Mouse (Mus musculus) thymus, postnatal 36 days (tissue): Measurements from ENCODE around the gene Lrba.

ENCODE experiments used
- DNase-seq, 2 experiments: peaks; one replicate each; pipeline ENCODE4 v3.0.0; 2022; ENCODE audit warnings: mixed read lengths in 2 of 2

Lrba gene

DNA sequence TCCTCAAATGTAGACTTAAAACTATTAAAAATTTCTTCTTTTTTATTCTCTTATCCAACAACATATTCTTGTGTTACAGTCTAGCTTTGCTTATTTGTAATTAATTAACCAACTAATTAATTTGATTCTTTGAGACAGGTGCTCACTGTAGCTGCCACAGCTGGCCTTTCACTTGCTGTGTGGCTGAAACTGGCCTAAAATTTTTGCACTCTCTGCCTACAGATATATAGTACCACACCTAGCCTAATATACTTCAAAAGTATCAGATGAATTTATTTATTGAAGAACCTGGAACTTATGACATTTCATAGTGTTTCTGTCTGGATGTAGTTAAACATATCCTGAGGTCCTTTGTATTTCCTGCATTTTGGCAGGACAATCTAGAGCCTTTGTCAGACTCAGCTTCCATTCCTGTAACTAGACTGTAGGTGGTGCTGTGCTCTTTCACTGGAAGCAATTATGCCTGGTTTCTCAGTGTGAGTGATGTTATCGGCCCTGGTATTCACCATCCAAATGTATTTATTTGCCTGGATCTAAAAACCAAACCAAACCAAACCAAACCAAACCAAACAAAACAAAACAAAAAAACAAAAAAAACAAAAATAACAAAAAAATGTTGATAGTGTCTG lies 43.7 kb downstream of the Lrba start:
- DNase-seq: no peak

DNA sequence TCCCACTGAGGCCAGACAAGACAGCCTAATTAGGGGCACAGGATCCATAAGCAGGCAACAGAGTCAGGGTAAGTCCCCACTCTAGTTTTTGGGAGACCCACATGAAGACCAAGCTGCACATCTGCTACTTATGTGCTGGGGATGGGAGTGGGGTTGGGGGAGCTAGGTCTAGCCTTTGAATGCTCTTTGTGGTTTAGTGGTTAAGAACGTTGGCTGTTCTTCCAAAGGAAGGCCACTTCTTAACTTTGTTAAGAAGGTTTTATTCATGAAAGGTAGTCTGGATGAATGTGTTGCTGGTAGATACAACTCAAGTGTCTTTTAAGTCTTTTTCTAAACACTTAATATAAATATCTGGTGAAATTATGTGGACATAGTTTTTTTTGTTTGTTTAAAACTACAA lies 51.2 kb downstream of the Lrba start:
- DNase-seq: no peak

DNA sequence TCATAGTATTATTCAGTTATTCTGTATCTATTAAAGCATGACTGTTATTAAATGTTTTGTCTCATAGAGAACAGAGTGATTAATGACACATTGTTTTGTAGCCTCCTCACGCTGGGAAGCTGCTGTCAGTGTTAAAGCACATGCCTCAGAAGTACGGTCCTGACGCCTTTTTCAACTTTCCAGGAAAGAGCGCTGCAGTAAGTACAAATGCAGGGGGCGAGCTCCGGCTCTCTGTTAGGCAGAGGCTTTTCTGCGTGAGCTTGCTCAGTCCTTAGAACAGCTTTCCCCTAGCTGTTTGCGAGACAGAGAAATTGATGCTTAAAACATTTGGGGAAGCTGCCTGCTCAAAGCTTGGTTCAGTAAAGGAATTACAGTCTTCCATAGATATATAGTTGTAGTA lies 66.8 kb downstream of the Lrba start:
- DNase-seq: no peak

DNA sequence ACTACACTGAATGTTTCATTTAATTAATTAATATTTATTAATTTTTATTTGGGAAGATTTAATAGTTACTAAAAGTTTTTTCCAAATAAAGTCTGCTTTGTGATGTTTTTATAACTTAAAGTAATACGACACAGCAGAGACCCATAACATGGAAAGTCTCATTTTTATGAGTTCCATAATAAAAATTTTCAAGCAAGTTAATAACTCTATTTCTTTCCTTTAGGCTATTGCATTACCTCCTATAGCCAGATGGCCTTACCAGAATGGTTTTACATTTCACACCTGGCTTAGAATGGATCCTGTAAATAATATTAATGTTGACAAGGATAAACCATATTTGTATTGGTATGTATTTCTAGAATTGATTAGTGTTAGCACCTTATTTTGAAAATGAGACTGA lies 70.4 kb downstream of the Lrba start:
- no peak for DNase-seq

DNA sequence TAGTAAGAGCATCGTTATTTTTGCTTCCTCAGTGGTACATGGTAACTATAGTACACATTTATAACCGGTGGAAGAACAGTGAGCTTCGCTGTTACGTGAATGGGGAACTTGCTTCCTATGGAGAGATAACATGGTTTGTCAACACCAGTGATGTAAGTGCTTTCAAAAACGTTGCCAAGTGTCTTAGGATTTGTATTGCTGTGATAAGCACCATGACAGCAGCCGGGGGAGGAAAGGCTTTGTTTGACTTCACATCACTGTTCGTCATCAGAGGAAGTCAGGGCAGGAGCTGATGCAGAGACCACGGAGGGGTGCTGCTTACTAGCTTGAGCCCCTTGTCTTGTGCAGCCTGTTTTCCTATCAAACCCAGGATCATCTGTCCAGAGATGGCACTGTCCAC lies 71.7 kb downstream of the Lrba start:
- no peak for DNase-seq

DNA sequence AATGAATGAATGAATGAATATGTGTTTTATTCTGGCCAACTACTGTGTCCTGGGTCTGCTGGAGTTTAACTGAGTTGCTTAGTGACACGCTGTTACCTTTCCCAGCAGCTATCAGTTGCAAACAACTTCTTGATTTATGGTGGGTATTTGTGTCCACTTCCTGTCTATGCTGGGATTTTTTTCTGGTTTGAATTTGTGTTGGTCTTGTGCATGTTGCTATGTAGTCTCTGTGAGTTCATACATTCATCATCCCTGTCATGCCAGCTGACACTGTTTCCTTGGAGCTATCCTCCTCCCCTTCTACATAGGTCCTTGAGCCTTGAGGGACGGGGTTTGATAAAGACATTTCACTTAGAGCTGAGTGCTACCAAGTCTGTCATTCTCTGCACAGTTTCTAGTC lies 84.4 kb downstream of the Lrba start:
- no peak for DNase-seq

DNA sequence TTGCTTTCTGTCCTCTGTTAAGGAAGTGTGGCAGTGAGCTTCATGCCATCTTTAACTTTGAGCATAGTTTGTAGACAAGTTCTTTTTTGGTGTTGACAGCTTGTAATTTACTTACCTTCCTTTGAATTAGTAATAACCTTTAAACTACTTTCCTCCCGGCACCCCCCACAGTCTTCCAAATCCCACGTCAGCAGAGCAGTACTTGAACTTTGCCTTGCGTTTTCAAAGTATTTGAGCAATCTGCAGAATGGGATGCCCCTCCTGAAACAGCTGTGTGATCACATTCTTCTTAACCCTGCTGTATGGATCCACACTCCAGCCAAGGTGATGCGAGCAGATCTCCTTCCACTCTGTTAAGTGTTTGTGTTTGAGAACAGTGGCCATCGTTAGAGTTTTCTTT lies 85.7 kb downstream of the Lrba start:
- no peak for DNase-seq

DNA sequence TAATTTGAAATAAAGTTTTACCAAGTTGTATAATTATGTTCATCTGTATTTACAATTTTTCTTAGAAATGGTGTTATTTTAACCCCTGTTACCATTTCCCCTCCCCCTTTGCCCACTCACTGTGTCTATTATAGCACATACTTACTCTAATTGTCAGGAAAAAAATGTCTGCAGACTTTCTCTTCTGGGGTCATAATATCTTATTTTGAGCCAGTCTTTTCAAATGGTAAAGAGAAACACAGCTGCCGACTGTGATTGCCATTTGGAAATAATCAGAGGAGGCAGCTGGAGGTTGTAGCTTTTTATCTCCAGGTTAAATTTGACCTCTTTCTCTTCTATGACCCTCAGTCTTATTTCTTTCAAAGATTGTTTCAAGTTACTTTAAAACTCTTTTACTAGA lies 86.9 kb downstream of the Lrba start:
- DNase-seq: no peak

DNA sequence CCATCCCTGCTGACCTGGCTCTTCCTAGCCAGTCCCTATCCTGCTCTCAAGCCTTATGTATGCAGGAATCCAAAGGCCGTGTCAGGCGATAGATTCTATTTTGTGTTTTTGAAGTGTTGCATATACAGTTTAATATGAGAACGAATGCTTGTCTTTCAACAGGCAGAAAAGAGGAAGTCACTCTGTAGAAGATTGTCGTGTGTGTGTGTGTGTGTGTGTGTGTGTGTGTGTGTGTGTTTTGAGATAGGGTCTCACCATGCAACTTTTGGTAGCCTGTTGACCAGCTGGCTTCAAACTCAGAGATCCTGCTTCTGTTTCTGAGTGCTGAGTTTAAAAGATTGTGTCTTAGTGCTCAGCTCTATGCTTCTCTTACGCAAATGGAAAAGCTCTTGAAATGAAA lies 93.2 kb downstream of the Lrba start:
- no peak for DNase-seq

DNA sequence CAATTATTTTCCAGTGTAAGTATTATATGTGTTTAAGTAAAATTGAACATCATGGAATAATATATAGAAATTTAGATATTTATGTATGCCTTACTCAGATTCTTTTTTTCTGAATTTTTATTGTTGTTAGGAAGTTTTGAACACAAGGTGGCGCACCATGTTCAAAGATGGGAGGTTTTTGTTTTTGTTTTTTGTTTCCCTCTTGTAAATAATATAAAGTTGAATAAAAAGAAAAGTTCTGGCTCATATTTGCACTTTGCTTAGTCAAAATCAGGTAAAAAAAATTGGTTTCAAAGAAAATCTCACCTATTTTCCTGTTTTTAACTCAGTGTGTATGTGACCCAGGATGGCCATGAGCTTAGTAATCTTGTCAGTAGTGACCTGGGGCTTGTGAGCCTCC lies 104.1 kb downstream of the Lrba start:
- no peak for DNase-seq

DNA sequence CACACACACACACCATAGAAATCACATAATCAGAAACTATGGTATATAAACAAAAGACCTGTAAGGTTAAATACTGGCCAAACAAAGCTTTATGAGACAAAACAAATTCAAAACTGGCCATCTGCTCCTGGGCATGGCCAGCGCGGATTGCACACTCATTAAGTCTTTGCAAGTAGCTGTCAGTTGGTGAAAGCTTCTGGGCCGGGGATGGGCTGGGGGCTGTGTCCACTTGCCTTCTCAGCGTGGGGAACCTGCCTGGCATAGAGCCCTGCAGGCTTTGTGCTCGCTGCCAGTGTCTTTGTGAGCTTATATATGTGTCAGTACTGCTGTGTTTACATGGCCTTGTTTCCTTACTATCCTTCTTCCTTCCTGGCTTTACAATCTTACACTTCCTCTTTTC lies 118.8 kb downstream of the Lrba start:
- no peak for DNase-seq

DNA sequence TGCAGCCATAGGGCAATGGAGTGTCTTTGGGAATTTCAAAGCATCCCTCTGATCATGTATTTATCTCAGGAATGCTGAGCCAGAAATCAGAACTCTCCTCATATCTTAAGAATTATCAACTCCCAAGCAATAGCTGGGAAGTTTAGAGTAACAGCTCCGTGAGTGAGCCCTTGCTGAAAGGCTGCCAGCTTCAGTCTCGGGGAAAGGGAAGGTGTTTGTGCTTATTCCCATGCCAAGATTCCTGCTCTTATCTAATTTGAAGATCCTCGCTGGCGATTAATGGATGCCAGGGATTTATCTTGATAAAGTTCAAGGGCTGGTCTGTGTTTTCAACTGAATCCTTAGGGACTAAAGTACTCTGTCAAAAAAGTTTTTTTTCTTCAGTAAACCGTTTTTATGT lies 138.0 kb downstream of the Lrba start:
- no peak for DNase-seq

DNA sequence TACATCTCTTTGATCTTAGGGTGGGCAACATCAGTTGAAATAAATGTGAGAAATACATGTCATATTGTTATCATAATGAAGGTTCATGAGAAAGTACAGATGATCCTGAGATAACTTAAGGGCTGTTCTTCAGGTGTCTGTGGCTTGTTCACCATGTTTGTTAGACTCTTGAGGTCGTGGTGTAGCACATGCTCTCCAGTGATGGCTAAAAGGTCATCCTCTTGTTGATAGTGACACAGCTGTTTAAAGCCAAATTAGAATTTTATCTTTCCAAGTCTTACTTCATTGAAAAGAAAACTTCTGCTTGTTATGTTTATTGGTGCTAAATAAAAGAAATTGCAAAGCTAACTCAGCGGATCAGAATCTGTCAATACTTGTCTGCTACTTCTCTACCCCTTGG lies 147.0 kb downstream of the Lrba start:
- DNase-seq: no peak

DNA sequence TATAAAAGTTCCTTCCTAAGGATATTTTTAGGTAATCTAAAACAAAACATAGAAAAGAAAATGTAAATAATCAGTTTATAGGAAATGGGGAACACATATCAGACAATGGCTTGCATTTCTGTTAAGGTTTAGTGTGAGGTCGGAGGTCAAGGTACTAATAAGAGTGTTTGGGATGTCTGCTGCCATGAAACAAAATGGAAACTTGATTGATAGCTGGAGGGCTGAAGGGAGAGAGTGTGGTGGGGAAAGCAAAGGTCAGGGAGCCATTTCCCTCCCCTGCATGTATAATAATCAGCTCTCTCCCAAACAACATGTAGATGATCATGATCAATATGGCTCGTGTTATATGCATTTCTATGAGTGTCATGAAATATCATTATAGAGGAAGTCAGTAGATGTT lies 150.8 kb downstream of the Lrba start:
- no peak for DNase-seq

DNA sequence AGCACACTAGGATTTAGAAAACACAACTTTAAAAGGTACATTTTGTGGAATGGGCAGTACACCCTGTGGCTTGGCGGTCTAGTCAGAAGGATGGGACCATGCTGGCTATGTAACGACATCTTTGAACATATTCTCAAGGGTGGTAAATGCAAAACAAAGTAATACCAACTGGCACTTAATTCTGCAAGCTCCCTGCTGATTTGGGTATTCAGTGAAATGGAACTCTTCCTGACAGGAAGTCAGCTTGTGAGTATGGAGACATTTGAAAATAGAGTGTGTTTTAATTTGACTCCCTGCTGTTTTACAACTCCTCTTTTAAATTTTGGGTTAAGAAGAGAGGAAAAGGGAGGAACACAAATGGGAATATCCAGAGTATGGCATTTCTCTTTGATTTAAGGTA lies 158.1 kb downstream of the Lrba start:
- no peak for DNase-seq

DNA sequence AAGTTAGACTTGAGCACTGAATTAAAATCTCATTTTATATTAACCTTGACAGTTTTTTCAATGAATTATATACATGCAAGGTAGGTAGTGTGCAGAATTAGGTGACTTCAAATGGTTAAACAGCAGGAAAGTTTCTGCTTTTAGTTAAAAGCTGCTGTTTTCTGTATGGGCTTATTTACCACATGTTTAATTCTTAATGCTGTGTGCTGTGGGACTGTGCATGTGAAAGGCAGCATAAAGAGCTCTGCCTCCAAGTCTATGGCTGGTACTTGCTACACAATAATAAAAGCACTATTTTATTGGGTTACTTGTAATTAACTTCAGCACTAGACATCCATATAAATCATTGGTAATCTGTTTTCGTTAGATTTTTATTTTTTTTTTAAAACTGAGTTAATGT lies 160.6 kb downstream of the Lrba start:
- DNase-seq: no peak

DNA sequence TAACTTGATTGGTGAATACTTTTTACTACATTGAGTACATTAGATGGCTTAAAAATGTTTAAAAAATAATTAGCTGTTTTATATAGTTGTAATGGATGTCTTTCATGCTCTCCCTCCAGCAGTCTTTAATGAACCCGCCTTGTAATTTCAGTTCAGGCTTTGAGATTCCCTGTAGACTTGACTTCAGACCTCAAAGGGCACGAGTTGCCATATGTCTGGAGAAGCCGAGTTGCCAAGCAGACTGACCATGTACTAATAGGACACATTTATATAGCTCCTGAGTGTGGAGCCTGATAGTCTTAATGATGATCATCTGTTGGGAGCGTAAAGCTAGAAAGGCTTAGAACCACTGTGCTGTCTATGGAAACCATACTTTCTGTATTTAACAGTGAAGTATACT lies 161.8 kb downstream of the Lrba start:
- no peak for DNase-seq

DNA sequence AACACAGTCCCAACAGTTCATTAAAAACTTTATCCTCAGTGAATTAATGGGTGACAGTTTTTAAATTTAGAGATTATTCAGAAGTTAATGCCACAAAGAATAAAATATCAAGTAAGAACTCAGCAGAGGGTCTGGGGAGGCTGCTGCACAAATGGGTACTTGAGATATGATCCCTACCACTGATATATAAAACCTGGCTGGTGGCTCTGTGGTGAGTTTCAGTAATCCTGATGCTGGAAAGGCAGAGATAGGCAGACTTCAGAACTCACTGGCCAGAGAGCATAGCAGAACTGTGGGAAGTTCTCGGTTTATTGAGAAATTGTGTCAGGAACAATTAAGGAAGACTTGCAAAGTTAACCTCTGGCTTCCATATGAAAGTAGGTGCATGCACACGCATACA lies 199.3 kb downstream of the Lrba start:
- no peak for DNase-seq

DNA sequence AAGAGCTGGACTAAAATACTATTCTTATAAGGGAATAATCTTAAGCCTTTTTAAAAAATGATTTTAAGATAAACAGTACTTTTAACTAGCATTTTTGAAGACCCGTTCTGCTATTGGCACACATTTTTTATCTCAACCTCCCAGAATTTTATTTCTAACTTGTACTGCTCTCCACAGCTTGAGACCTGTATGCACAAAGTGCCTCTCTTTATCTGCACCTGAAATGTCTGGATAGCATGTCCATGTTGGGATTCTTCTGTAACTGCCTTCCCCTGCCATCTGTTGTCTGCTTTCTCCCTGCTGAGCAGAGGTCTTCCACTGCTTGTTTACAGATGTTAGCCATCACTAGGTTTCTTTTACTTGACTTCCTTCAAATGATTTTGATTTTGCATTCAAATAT lies 202.3 kb downstream of the Lrba start:
- no peak for DNase-seq

DNA sequence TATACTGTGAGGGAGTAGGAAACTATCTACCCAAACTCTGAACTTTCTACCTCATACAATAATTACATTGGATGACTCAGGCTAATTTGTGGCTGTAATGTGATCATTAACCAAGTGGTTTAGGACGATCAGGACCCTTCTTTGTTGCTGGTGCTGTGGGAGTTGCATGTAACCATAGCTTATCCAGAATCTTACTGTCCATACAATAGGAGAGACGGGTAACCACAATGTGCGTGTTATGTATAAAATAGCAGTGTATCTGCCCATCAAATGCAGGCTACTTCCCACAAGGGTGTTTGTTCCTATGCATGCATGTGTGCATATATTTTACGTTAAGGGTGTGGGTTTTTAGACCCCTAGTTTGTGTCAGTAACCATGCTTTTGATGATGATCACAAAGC lies 219.0 kb downstream of the Lrba start:
- no peak for DNase-seq

DNA sequence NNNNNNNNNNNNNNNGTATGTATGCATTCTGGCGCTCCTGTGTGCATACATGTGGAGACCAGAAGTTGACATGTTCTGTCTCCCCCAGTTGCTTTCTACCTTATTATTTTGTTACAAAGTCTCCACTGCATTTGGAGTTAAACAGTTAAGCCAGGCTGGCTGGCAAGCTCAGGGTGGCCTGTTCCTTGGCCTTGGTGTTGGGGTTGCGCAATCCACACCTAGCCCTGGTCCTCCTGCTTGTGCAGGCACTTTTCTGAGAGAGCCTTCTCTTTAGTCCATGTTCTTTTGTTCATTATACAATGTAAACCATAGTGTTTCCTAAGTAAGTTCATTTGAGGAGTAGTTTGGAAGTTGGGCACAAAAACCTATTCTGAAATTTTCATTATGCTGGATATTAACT lies 226.7 kb downstream of the Lrba start:
- no peak for DNase-seq

DNA sequence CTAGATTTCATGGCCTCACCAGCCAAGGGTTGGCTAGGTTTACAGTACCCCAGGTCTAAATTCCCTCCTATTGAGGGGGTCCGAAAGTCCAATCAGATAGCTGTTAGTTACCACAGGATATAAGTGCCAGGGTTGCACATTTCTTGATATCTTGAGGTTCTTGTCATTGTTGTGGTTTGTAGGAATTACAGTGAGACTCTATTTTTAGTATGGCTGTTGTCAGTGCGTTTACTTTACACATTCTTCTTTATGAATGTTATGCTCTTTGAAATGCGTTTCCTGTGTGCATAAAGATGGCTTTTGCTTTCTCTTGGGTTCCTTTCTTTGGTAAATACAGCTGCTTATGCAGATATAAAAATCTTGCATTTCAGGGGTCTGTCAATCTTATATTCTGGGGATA lies 237.1 kb downstream of the Lrba start:
- DNase-seq: no peak

DNA sequence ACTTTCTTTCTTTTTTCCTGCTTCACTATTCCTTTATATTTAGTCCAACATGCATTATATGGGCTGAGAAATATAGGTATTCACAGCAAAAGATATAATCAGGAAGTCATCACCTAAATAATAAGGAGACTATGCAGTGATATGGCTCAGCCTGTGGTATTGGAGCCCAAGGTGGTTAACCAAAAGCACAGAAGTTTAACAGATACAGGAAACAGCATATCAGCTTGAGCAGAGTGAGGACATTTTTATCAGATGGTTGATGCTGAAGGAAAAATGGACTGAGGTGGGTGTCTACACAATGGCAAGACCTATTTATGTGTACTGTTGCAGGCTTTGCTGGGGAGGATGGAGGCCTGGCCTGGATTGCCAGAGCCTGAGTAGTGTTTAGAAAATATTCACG lies 265.5 kb downstream of the Lrba start:
- DNase-seq: no peak

DNA sequence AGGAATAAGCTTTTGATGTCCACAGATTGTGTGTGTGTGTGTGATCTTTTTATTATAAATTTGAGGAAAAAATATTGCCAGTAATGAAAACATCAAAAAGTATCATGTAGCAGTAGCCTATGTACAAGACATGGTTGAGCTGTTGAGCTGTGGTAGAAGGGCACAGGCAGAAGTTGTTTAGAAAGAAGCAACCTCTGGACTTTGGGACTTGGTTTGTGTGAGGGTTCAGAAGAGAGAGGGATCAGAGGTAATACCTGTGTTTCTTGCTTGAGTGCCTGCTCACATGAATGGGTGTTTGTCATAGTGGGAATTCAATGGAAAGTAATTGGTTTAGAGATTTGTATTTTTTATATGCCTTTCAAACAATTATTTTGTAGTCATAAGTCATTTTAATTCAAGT lies 276.1 kb downstream of the Lrba start:
- DNase-seq: no peak

DNA sequence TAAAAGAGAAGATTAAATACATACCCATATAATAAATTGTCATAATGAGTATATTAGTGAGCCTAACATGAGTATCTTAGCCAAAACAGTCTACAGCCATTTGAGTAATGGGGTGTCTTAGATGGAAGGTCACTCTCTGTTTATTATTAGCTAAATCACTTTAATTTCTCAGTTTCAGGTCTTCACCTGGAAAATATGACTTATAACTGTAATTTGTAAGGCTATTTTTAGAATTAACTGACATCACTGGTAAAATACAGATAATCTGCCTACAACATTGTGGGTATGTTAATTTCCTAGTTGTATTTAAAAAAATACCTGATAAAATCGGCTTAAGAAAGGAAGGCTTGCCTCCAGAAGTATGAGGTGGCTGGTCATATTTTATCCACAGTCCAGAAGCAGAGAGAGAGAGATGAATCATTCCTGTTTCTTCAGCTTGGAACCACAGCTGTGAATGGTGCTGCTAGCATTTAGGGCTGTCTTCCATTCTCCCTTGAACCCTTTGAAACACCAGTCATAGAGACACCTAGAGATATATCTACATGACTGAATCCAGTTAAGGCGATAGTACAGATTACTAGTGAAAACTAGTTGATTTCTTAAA lies 294.1 kb downstream of the Lrba start:
- no peak for DNase-seq
